Mouse (Mus musculus) ovary, postnatal 36 days (tissue): Measurements from ENCODE around the gene 4930438A08Rik.

Source experiments
- DNase-seq: peaks from one replicate; pipeline ENCODE4 v3.0.0; 2022; ENCODE audit warnings: low spot score, mixed read lengths

The 4930438A08Rik gene

DNA sequence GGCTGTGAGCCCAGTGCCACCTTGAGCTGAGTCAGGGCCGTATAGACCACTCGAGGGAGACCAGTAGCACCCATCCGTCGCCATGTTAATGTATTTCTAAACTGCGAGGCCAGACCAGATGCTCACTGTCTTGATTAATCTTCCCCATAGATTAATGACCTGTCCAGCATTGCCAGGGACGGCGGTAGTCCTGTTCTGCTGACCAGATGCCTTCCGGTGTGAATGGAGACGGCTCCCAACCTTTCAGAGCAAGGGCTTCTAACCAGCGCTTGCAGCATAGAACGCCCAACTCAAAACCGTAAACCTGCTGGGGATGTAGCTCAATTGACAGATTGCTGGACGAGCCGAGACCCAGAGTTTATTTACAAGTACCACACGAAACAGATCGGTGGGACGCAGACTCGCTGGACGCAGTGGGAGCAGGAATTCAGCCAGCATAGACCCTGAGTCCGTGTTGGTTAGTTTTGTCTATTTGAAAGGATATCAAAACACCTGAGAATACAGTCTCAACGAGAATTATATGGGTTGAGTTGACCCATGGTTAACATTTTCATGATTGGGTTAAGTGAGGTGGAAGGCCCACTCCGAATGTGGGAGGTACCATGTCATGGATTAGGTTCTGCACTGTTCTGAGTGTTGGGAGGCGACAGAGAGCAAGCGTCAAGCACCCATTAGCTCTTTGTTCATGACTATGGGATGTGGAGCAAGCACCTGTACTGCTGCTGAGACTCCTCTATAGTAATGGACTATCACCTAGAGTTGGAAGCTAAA, 49.2 kb downstream of the 4930438A08Rik start:
- DNase-seq = no peak

DNA sequence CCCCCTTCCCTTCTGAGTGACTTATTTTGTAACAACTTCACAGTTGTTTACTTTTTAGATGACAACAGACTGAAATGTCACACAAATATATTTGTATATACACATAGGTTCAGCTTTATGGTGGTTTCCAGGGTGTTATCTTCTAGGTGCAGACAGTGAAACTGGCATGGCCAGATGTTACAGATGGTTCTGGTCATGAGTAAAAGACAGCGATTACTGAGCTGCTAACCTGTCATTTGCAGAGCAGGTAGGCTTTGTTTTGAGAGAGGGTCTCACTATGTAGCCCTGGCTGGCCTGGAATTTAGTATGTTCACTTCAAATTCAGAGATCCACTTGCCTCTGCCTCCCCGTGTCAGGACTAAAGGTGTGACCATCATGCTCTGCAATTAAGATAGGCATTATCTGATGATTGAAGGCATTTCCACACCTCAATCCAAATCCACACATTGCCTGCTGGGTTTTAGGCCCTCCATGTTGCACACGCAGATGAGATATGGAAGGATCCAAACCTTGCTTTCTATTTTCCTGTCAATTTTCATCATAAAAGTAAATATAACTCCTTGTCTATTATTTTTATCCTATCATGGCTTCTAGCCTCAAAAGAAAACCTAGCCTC, 50.1 kb downstream of the 4930438A08Rik start:
- no peak for DNase-seq

DNA sequence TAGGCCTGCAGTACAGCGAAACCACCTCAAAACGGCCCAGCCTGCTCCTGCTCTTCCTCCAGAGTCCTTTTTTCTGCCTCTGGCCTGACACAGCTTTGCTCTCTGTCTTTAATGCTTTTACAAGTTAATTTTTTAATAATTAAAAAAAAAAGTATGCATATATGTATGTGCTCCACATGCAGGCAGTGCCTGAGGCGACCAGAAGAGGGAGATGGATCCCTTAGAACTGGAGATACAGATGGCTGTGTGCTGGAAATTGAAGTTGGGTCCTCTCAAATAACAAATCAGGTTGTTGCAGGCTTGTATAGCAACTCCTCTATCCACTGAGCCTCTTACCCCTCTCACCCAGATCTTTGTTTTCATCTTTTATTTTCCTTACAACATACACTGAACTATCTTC, 52.2 kb downstream of the 4930438A08Rik start:
- no peak for DNase-seq

DNA sequence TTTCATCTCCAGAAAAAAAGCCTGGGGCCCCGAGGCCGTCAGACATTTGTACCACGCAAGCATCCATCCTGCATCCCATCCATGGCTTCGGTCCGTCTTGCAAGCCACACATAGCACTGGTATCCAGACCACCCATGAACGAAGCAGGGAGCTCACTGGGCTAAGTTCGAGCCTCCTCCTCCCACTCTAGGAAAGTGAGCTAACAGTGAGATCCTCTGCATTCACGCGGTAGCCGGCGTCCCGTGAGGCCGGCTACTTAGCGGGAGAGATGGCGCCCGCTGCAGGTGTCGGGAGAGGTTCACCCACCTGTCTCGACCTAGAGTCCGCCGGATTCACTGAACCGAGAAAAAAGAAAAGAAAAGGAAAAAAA, 55.3 kb downstream of the 4930438A08Rik start:
- no peak for DNase-seq

DNA sequence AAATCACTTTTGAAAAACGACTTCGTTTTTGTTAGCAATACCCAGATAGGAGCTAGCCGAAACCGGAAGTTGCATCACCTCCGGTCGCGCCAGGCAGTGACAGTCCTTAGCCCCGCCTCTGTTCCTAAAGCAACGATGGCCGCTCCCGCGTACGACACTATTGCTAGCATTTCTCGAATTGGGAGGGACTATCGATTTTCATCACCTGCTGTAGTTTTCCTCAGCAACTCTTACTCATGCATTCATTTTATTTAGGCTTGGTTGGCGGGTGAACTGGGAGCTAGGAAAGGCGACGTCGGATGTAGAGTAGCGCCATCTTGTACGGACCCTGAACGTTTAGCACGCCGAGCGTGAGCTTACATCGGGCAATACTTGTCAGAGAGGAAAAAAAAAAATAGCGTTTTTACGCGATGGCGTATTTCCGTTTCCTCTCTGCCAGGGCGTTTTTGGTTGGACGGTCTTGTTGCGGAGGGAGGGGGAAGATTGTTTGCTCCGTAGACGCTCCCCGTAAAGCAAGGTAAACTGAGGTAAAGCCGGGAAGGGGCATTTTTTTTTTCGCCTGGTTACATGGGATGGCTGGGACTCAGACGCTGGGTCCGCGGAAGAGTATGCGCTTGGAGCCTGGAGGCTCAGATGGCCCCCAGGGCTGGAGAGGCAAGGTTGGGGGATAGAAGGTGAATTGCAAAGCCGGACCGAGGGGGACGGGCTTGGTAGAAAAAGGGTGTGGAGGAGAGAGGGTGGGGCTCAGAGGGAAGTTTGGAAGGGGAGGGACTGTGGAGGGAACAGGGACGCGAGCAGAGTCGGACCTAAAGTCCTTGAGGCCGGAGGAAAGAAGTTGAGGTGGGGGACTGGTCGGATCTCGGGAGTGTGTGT, 55.9 kb downstream of the 4930438A08Rik start, which contains the start of the genes Zfp672 and Sh3bp5l:
Gene Zfp672 (minus strand): TSS at position 64 of the 873 bp plus-strand sequence.
Gene Sh3bp5l (plus strand): TSS at position 449 of the 873 bp plus-strand sequence.
- DNase-seq = peak; percentile 82

DNA sequence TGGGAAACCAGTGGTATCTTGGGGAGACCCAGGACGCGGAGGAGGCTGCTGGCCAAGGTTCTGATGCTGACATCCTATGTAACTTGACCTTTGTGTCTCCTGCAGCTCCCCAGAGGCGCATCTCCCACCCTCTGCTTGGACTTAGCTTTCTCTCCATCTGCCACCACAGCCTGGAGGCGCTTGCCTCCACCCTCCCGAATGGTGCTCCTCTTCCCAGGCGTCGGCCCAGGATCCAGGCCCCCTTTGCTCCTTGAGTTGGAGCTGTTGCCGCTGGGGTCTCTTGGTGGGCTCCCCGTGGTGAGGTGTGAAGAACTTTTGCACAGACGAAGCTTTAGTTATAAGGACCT, 56.5 kb downstream of the 4930438A08Rik start:
- DNase-seq = no peak

DNA sequence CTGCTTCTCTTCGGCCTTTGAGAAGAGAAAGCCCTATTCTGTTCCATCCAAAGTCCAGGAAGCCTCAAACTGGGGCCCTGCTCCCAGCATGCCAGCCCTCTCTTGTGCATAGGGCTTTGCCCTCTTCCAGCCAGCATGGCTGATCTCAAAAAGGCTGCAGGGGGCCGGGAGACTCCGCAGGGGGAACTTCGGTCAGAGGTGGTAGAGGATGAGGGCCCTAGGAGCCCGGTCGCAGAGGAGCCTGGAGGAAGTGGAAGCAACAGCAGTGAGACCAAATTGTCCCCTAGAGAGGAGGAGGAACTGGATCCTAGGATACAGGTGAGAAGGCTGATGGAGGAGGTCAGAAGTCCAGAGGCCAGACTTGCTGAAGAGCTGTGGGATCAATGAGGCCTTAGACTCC, 56.9 kb downstream of the 4930438A08Rik start:
- no peak for DNase-seq

DNA sequence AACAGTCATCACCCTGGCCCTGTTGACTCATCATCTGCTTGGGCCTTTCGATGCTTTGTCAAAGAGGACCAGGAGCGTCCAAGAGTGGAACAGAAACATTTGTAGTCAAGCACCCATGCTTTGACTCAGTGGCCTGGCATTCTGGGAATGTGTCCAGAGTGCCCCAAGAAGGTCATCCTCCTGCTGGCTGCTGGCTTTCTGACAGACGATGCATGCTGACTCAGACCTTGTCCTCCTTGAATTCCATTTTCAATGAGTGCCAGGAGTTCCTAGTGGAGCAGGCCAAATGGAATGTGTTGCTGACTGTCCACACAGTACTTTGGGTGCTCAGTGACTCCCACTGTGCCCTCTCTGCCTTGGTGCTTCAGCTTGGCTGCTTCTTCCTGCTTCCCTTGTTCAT, 60.1 kb downstream of the 4930438A08Rik start:
- DNase-seq = peak; percentile 43
